Mouse (Mus musculus) ES-Bruce4 (cell line): ENCODE measurements around the gene Hook2.

ENCODE experiments used
- CTCF ChIP-seq: IDR thresholded peaks from one replicate; pipeline ENCODE4 v1.8.1; 2011; ENCODE audit warnings: low read depth, low read length
- POLR2A ChIP-seq: IDR thresholded peaks from one replicate; pipeline ENCODE4 v1.8.1; 2011; ENCODE audit warnings: low read length; ENCODE audit not compliant: insufficient read depth

DNA sequence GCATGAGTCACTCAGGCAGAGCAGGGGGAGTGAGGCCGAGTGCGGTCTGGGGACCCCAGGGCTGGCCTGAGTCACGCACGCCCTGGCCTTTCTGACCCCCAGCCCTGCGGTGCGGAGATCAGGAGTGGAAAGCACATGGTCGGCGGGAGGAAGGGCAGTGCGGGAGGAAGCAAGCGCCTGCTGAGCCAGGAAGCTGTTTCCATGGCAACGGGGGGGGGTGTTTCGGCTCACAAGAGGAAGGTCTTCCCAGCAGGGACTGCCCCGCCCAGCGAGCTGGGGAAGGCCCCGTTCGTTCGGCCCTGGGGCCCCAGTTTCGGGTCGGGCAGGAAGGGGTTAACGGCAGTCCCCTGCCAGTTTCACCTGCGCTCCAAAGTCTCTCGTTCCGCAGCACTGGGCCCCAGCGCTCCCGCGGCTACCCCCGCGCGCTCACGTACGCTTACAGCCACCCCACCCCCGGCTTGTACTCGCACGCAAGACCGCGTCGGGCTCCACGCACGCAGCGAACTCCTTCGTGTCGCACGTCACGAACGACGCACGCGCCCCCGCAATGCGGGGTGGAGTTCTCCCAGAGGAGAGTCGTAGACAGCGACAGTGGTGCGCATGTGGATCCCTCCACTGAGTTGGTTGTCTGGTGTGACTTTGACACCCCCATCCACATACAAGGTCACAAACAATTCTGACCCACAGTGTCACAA, 4.6 kb upstream of the Hook2 start:
- TF ChIP-seq POLR2A (no peak), CTCF (no peak)
